Mouse (Mus musculus) T-helper 2 cell (primary cell): ENCODE results near the gene Hoxc12.

Experiments
- in situ Hi-C: fragments of 300-600 bp; cut with MboI, MseI; formaldehyde crosslinking; loops from one replicate; pipeline ENCODE4 v1.15.1; 2025; ENCODE audit warnings: high pct_unique_total_duplicates

Hoxc12 gene

GRCm38 (mm10) chr15:102980352-102980751, 43.8 kb downstream of the Hoxc12 start:
- in situ Hi-C loops: loop anchor here (25.0 kb wide), 1 partner anchor 332 kb away; the partner anchor contains the start of gene Gpr84

- in situ Hi-C loops: loop anchor here (25.0 kb wide), 1 partner anchor 331 kb away; the partner anchor contains the start of gene Gpr84
Measured at GRCm38 (mm10) chr15:102980912-102981311, 44.4 kb downstream of the Hoxc12 start.

- in situ Hi-C loops: loop anchor here (25.0 kb wide), 1 partner anchor 331 kb away; the partner anchor contains the start of gene Gpr84
Measured at GRCm38 (mm10) chr15:102981379-102982288, 45.1 kb downstream of the Hoxc12 start.

GRCm38 (mm10) chr15:102983716-102984115, 47.2 kb downstream of the Hoxc12 start:
- in situ Hi-C loops: loop anchor here (25.0 kb wide), 1 partner anchor 329 kb away; the partner anchor contains the start of gene Gpr84

GRCm38 (mm10) chr15:102984521-102984920, 48.0 kb downstream of the Hoxc12 start:
- in situ Hi-C loops: loop anchor here (25.0 kb wide), 1 partner anchor 328 kb away; the partner anchor contains the start of gene Gpr84

- in situ Hi-C loops: loop anchor here (5.0 to 25.0 kb wide), 2 partner anchors 187 to 327 kb away; partner anchors contain the start of gene Gpr84
Measured at GRCm38 (mm10) chr15:102984925-102985324, 48.4 kb downstream of the Hoxc12 start.

- in situ Hi-C loops: loop anchor here (5.0 to 25.0 kb wide), 2 partner anchors 185 to 325 kb away; partner anchors contain the start of gene Gpr84
Measured at GRCm38 (mm10) chr15:102987124-102987833, 50.7 kb downstream of the Hoxc12 start.

- in situ Hi-C loops: loop anchor here (5.0 to 25.0 kb wide), 2 partner anchors 184 to 324 kb away; partner anchors contain the start of gene Gpr84
Measured at GRCm38 (mm10) chr15:102988078-102988477, 51.5 kb downstream of the Hoxc12 start.
